Mouse (Mus musculus) heart, embryonic 16.5 days (tissue): ENCODE data around the gene Krt87. TPM values are rescaled to one million over a fixed set of nuclear protein-coding genes. Genes with fewer than 3 reads are reported as not detected.

Experiments used
- ATAC-seq: fragments of 200-750 bp; cut with Nextera tagmentation; replicated peaks from 2 replicates; pipeline ENCODE4 v1.8.0; 2017; ENCODE audit warnings: moderate number of reproducible peaks; ENCODE audit not compliant: insufficient read depth, low FRiP score; ENCODE audit errors: extremely low read depth
- H3K27ac ChIP-seq: fragments of 300-500 bp; sonication (generic); 2 replicates; pipeline ENCODE4 v1.5.1; 2014; ENCODE audit warnings: mild to moderate bottlenecking, low read length, control low read depth, moderate library complexity
- H3K27me3 ChIP-seq: fragments of 300-500 bp; sonication (generic); 2 replicates; pipeline ENCODE4 v1.6.1; 2014; ENCODE audit warnings: low read length, mixed read lengths; ENCODE audit not compliant: control insufficient read depth, insufficient read depth
- H3K36me3 ChIP-seq: fragments of 300-500 bp; sonication (generic); 2 replicates; pipeline ENCODE4 v1.6.1; 2014; ENCODE audit not compliant: control insufficient read depth, insufficient read depth
- H3K4me1 ChIP-seq: fragments of 300-500 bp; sonication (generic); 2 replicates; pipeline ENCODE4 v1.6.1; 2014; ENCODE audit warnings: low read length, mixed read lengths; ENCODE audit not compliant: control insufficient read depth, insufficient read depth
- H3K4me2 ChIP-seq: fragments of 300-500 bp; sonication (generic); 2 replicates; pipeline ENCODE4 v1.6.1; 2014; ENCODE audit warnings: low read depth, mild to moderate bottlenecking, control low read depth, low read length
- H3K4me3 ChIP-seq: fragments of 300-500 bp; sonication (generic); 2 replicates; pipeline ENCODE4 v1.5.1; 2014; ENCODE audit warnings: mild to moderate bottlenecking, control low read depth, low read length
- H3K9ac ChIP-seq: fragments of 300-500 bp; sonication (generic); 2 replicates; pipeline ENCODE4 v1.6.1; 2014; ENCODE audit warnings: low read length, control low read depth
- H3K9me3 ChIP-seq: fragments of 300-500 bp; sonication (generic); replicated peaks from 2 replicates; pipeline ENCODE4 v1.6.1; 2016; ENCODE audit warnings: low read length; ENCODE audit not compliant: control insufficient read depth
- WGBS: fragments of 180-500 bp; shearing (Covaris S2); extraction: QIAGEN DNeasy Blood & Tissue Kit; methylation state at CpG from one replicate; pipeline ENCODE4 v1.1.7; 2014; 5-methylcytosine and 5-hydroxymethylcytosine counted together
- polyA plus RNA-seq: library from polyadenylated mRNA; unstranded; fragments of >200 nt; fragmentation: Nextera tagmentation; extraction: Ambion mirVana; gene quantifications from 2 replicates; pipeline ENCODE4 v1.2.1, GENCODE M21; 2015

The Krt87 gene
- polyA plus RNA-seq, 1 experiment from 2014 or later, result 0.14 TPM

DNA sequence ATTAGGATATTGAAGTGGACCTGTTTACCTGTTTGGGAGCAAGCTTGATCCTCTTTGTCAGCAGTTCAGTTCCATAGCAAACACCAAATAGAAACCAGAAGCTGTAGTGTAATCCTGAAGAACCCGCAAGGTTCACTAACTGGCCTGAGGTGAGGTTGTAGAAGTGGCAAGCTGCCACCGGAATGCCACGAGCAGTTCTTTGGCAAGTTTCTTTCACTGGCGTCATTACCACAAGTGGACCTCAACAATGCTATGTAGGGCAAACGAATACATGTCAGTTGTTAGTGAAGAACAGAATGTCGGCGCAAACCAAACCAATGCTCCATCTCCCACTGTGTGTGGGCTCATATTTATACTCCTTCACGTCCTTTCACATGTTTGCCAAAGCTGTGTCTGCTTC lies 40.3 kb downstream of the Krt87 start:
- 68% methylated on average over 8 of the region's 8 CpGs for WGBS
- Histone ChIP-seq H3K4me1 (no peaks in the 10 kb centered on the region), H3K27me3 (no peaks in the 10 kb centered on the region), H3K36me3 (no peaks in the 10 kb centered on the region), H3K9me3 (no peaks in the 10 kb centered on the region), H3K9ac (no peak overlapping the region), H3K27ac (no peak overlapping the region), H3K4me3 (no peak overlapping the region), H3K4me2 (no peak overlapping the region)
- ATAC-seq, result no peak

DNA sequence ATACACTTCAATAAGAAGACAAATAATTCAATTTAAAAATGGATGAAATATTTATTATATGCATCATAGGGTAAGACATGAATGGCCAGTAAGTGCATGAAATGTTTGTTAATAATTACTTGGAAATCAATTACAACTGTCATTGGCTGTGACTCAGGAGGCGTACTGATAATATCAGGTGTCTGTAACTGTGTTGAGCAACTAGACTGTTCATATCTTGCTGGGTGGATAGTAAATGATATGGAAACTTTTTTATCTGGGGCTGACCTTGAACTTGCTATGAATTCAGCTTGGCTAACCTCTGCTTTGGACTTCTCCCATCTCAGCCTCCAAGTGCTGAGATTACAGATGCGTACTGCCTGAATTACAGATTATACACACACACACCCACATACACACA lies 40.9 kb downstream of the Krt87 start:
- Histone ChIP-seq H3K36me3 (no peaks in the 10 kb centered on the region), H3K9me3 (no peaks in the 10 kb centered on the region), H3K4me3 (no peak overlapping the region), H3K27ac (no peak overlapping the region), H3K4me2 (no peak overlapping the region), H3K4me1 (no peaks in the 10 kb centered on the region), H3K27me3 (no peaks in the 10 kb centered on the region), H3K9ac (no peak overlapping the region)
- no peak for ATAC-seq
- WGBS, result 80% methylated on average over 2 of the region's 2 CpGs

DNA sequence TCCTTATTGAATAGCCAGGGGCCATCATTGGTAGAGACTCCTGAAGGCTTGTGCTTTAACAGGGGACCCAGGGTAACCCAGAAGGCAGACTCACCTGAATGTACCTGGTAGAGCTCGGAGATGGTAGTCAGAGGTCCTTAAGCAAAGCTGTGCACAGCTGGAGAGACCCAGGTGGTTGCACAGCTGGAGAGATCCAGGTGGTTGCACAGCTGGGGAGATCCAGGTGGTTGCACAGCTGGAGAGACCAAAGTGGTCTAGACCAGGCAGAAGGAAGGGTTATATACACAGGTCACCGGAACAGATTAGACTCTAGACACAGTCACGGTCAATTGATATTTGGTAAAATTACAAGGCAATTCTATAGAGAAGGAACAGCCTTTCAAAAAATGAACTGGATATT lies 41.7 kb downstream of the Krt87 start:
- H3K4me3 ChIP-seq, result no peak overlapping the region
- ATAC-seq, result no peak
- no peaks in the 10 kb centered on the region for H3K4me1 ChIP-seq
- no peak overlapping the region for H3K27ac ChIP-seq
- no peak overlapping the region for H3K9ac ChIP-seq
- WGBS, result 79% methylated on average over 3 of the region's 3 CpGs
- no peak overlapping the region for H3K4me2 ChIP-seq
- no peaks in the 10 kb centered on the region for H3K36me3 ChIP-seq
- H3K27me3 ChIP-seq, result no peaks in the 10 kb centered on the region
- no peaks in the 10 kb centered on the region for H3K9me3 ChIP-seq

DNA sequence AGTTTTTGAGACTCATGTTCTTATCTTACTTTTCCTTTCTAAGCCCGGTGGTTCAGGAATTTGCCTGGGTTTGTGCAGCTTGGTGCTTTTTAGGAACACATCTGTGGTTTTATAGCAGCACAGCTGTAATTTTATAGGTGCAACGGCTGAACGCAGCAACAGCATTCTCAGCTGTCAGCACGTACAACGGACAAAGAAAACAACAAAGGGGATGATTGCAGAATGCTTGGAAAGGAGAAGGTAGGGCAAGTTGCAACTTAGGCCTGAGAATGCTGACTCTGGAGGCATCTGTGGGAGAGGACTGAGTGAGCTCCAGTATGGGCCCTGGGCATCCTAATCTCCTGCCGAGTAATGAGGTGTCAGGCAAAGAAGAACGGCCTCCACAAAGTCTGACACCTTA lies 42.1 kb downstream of the Krt87 start:
- 23% methylated on average over 7 of the region's 7 CpGs for WGBS
- Histone ChIP-seq H3K27me3 (no peaks in the 10 kb centered on the region), H3K27ac (no peak overlapping the region), H3K4me1 (no peaks in the 10 kb centered on the region), H3K9me3 (no peaks in the 10 kb centered on the region), H3K4me3 (no peak overlapping the region), H3K36me3 (no peaks in the 10 kb centered on the region), H3K9ac (no peak overlapping the region), H3K4me2 (no peak overlapping the region)
- no peak for ATAC-seq

DNA sequence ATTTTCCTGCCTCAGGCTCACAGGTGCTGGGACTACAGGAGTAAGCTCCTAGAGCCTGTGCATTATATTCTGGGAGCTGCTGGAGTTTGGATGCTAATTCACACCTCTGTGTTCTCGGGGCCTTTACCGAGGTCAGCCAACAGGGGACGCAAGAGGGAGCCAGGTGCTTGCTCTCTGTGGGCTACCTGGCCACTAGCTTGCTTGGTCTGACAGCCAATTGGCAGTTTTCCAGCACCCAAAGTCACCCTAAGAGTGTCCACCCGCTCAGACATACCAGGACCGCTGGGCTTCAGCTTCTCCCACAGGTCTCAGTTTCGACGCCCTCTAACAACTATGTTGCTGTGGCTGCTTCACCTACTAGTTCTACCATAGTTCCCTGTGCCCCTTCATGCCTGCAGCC lies 43.7 kb downstream of the Krt87 start:
- H3K27ac ChIP-seq, result no peak overlapping the region
- H3K27me3 ChIP-seq, result no peaks in the 10 kb centered on the region
- H3K9ac ChIP-seq, result no peak overlapping the region
- no peak overlapping the region for H3K4me2 ChIP-seq
- no peaks in the 10 kb centered on the region for H3K9me3 ChIP-seq
- no peaks in the 10 kb centered on the region for H3K4me1 ChIP-seq
- no peaks in the 10 kb centered on the region for H3K36me3 ChIP-seq
- no peak for ATAC-seq
- 55% methylated on average over 7 of the region's 7 CpGs for WGBS
- no peak overlapping the region for H3K4me3 ChIP-seq

DNA sequence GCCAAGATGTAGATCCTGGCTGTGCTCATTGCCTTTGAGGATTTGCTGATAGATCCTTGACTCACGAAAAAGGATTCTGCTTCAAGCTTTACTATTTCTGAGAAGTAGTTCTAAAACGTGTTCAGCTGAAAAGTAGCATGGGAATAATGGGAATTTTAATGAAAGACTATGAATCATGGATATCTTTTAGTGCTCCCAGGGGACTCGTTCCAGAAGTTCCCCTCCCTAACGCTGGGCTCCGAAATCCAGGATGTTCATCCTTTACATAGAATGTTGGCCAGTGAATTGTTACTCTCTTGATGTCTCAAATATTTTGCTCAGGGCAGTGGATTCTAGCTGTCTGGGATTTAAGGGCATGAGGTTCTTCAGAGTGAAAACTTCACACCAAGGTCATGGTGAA lies 46.4 kb downstream of the Krt87 start:
- 73% methylated on average over 5 of the region's 5 CpGs for WGBS
- Histone ChIP-seq H3K4me3 (no peak overlapping the region), H3K9me3 (no peaks in the 10 kb centered on the region), H3K9ac (no peak overlapping the region), H3K27me3 (no peaks in the 10 kb centered on the region), H3K27ac (no peak overlapping the region), H3K4me1 (peaks cover 7% of the 10 kb centered on the region), H3K36me3 (no peaks in the 10 kb centered on the region), H3K4me2 (no peak overlapping the region)
- ATAC-seq, result no peak

DNA sequence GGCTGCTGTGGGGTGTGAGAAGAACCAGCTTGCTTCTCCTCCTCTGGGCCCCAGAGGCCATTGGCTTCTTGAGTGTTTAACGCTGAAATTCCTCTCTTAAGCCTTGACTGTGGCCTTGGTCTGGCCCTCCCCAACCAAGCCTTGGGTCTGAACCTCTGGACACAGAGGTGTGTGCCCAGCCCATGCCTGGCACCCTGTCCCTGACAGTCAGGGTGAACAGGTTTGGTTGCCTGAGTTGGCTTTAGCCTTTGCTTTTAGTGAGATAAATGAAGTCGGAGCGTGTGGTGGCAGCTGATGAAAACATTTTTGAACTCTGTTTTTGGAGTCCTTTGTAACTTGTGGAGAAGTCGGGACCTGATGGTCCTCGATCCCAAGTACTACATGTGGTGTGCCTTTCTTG lies 48.4 kb downstream of the Krt87 start:
- ATAC-seq, result no peak
- Histone ChIP-seq H3K4me3 (no peak overlapping the region), H3K4me1 (peaks cover 9% of the 10 kb centered on the region), H3K27me3 (no peaks in the 10 kb centered on the region), H3K9me3 (no peaks in the 10 kb centered on the region), H3K36me3 (no peaks in the 10 kb centered on the region), H3K9ac (no peak overlapping the region), H3K27ac (no peak overlapping the region), H3K4me2 (no peak overlapping the region)
- 82% methylated on average over 5 of the region's 5 CpGs for WGBS

DNA sequence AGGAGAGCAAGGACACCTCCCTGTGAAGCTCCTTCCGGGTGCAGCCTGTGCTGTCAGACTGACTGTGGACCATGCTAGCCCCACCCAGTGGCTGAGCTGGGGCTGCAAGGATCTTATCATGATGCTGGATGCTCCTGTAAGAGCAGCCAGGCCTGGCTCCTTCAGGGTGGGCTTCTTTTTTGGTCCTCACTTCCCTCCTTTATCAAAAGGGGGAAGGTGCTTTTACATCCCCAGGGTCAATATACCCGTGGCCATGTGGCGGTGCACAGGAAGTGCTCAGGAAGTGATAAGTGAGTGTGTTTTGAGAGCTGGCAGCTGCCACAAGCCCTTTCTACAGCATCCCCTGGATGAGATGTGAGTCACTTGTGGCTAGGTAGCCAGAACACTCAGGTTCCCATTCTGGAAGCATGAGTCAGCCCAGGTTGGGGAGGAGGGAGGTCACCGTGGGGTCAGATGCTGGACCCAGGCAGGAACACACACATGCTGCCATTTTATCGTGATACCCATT lies 50.5 kb downstream of the Krt87 start:
- Histone ChIP-seq H3K9me3 (no peaks in the 10 kb centered on the region), H3K4me3 (no peak overlapping the region), H3K4me1 (peaks cover 10% of the 10 kb centered on the region), H3K27ac (no peak overlapping the region), H3K4me2 (no peak overlapping the region), H3K9ac (no peak overlapping the region), H3K27me3 (no peaks in the 10 kb centered on the region), H3K36me3 (no peaks in the 10 kb centered on the region)
- ATAC-seq, result peak; percentile 35
- 16% methylated on average over 5 of the region's 5 CpGs for WGBS

DNA sequence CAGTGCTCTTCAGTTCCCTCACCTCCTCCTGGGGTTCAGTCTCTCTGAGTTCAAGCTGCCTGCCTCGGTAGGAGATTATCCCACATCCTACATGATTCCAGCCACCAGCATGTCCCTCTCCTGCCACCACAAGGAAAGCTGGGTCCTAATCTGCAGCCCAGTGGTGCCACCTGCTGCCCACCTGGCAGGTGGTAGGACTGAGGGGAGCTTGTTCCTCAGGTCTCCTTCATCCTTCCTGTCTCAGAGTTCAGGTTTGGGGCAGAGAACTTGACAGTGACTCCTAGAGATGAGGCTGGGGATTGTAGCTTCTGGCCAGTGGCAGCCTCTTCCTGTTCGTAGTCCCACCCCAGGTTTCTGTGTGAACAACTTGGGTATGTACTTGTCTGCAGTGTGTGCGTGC lies 51.4 kb downstream of the Krt87 start:
- peaks cover 19% of the 10 kb centered on the region for H3K4me1 ChIP-seq
- no peak overlapping the region for H3K27ac ChIP-seq
- no peaks in the 10 kb centered on the region for H3K9me3 ChIP-seq
- WGBS, result 55% methylated on average over 3 of the region's 3 CpGs
- H3K4me3 ChIP-seq, result no peak overlapping the region
- no peaks in the 10 kb centered on the region for H3K27me3 ChIP-seq
- no peak overlapping the region for H3K9ac ChIP-seq
- ATAC-seq, result 0 out of 2 replicates have a peak, but pooled peaks have one; percentile 46
- H3K4me2 ChIP-seq, result no peak overlapping the region
- H3K36me3 ChIP-seq, result no peaks in the 10 kb centered on the region

DNA sequence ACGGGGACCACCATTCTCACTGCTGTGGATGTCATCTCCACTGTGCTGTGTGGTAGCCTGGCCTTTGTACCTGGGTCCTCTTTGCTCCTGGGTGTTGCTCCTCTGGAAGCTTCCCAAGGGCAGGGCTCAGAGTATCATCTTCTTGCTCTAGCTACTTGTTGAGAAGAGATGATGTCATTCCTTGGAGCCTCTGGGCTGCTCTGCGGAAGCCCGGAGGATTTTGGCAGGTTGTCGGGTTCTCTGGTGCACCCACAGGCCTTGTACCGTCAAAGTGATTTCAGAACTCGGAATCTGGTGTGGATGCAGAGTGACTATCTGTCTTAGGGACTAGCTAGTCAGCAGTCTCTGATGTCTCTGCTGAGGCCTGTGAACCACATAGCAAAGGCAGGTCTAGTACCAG lies 53.5 kb downstream of the Krt87 start:
- H3K36me3 ChIP-seq, result no peaks in the 10 kb centered on the region
- H3K4me1 ChIP-seq, result peaks cover 33% of the 10 kb centered on the region
- 67% methylated on average over 6 of the region's 6 CpGs for WGBS
- H3K4me3 ChIP-seq, result no peak overlapping the region
- no peak overlapping the region for H3K9ac ChIP-seq
- H3K27ac ChIP-seq, result no peak overlapping the region
- H3K4me2 ChIP-seq, result no peak overlapping the region
- no peaks in the 10 kb centered on the region for H3K27me3 ChIP-seq
- H3K9me3 ChIP-seq, result no peaks in the 10 kb centered on the region
- ATAC-seq, result no peak
